Mouse (Mus musculus) CH12.LX (cell line): Measurements from ENCODE around the gene Terb1. TPM values are rescaled to one million over a fixed set of nuclear protein-coding genes. Genes with fewer than 3 reads are reported as not detected.

Source experiments
- DNase-seq: peaks from one replicate; pipeline ENCODE4 v3.0.0-alpha.2; 2013; ENCODE audit errors: extremely low read depth
- H3K27ac ChIP-seq: 2 replicates; pipeline ENCODE4 v1.5.1; 2012; ENCODE audit warnings: low read depth, mild to moderate bottlenecking, control low read depth, moderate library complexity; ENCODE audit not compliant: insufficient read depth
- H3K27me3 ChIP-seq: replicated peaks from 2 replicates; pipeline ENCODE3; 2012; ENCODE audit warnings: inconsistent platforms
- H3K36me3 ChIP-seq, 2 experiments: replicated peaks in 1 of 2; 2 replicates each; pipeline versions ENCODE3 to v1.6.1; 2012; ENCODE audit warnings: inconsistent platforms in 1 of 2, low read length in 1 of 2, mild to moderate bottlenecking in 1 of 2, mixed read lengths in 1 of 2, moderate library complexity in 1 of 2; ENCODE audit not compliant: control insufficient read depth in 1 of 2, insufficient read depth in 1 of 2
- H3K4me1 ChIP-seq, 2 experiments: 2 replicates each; pipeline ENCODE4 v1.6.1; 2012; ENCODE audit warnings: inconsistent platforms in 1 of 2, moderate library complexity in 1 of 2; ENCODE audit not compliant: insufficient read depth in 2 of 2, control insufficient read depth in 1 of 2
- H3K4me2 ChIP-seq: 2 replicates; pipeline ENCODE4 v1.6.1; 2012; ENCODE audit warnings: low read depth, mild to moderate bottlenecking, control low read depth; ENCODE audit not compliant: poor library complexity, insufficient read depth, severe bottlenecking
- H3K4me3 ChIP-seq, 3 experiments: fragments of 150-350 bp in 1 of 3; sonication (generic) in 1 of 3; replicated peaks in 1 of 3; 2 replicates each; pipeline versions ENCODE3 to v1.5.1; 2011 to 2012; ENCODE audit warnings: low read depth in 2 of 3, low read length in 2 of 3, mild to moderate bottlenecking in 2 of 3, moderate library complexity in 2 of 3, control low read depth in 1 of 3, improper control_type of control experiment in 1 of 3, inconsistent platforms in 1 of 3, mixed read lengths in 1 of 3; ENCODE audit not compliant: poor library complexity in 1 of 3
- H3K79me2 ChIP-seq: replicated peaks from 2 replicates; pipeline ENCODE4 v1.6.1; 2012; ENCODE audit warnings: mild to moderate bottlenecking, moderate library complexity; ENCODE audit not compliant: control insufficient read depth, poor library complexity, insufficient read depth, severe bottlenecking; ENCODE audit errors: extremely low read depth
- H3K9ac ChIP-seq: 2 replicates; pipeline ENCODE4 v1.6.1; 2012; ENCODE audit warnings: low read depth, mild to moderate bottlenecking, control low read depth, moderate library complexity; ENCODE audit not compliant: insufficient read depth
- H3K9me3 ChIP-seq: replicated peaks from 2 replicates; pipeline ENCODE3; 2012; ENCODE audit warnings: low read length, inconsistent platforms, mixed read lengths
- BHLHE40 ChIP-seq: IDR thresholded peaks from 2 replicates; pipeline ENCODE4 v1.6.1; 2011; ENCODE audit warnings: mild to moderate bottlenecking, low read depth, low read length, improper control_type of control experiment
- CHD1 ChIP-seq: IDR thresholded peaks from 2 replicates; pipeline ENCODE4 v1.6.1; 2012; ENCODE audit warnings: low read depth, low read length, improper control_type of control experiment, inconsistent platforms
- CHD2 ChIP-seq: IDR thresholded peaks from 2 replicates; pipeline ENCODE4 v1.6.1; 2011; ENCODE audit warnings: low read length, improper control_type of control experiment
- CTCF ChIP-seq, 2 experiments: IDR thresholded peaks in 1 of 2; conservative IDR thresholded peaks in 1 of 2; 2 replicates each; pipeline ENCODE4 v1.5.1; 2011 to 2012; ENCODE audit warnings: low read depth in 2 of 2, low read length in 2 of 2, improper control_type of control experiment in 1 of 2, inconsistent platforms in 1 of 2, mild to moderate bottlenecking in 1 of 2, moderate library complexity in 1 of 2
- ELF1 ChIP-seq: IDR thresholded peaks from 2 replicates; pipeline ENCODE4 v1.6.1; 2014; ENCODE audit warnings: low read depth, mild to moderate bottlenecking, inconsistent platforms, low read length, improper control_type of control experiment
- EP300 ChIP-seq: IDR thresholded peaks from 2 replicates; pipeline ENCODE4 v1.6.1; 2011; ENCODE audit warnings: low read length, improper control_type of control experiment
- ETS1 ChIP-seq: conservative IDR thresholded peaks from 2 replicates; pipeline ENCODE4 v1.6.1; 2012; ENCODE audit warnings: low read depth, mild to moderate bottlenecking, inconsistent platforms, low read length, improper control_type of control experiment, moderate library complexity
- IRF4 ChIP-seq: IDR thresholded peaks from 2 replicates; pipeline ENCODE4 v1.6.1; 2014; ENCODE audit warnings: low read depth, mild to moderate bottlenecking, inconsistent platforms, low read length, improper control_type of control experiment
- KAT2A ChIP-seq: IDR thresholded peaks from 2 replicates; pipeline ENCODE4 v1.6.1; 2012; ENCODE audit warnings: low read length, improper control_type of control experiment, inconsistent platforms; ENCODE audit not compliant: insufficient replicate concordance
- MAX ChIP-seq: IDR thresholded peaks from 2 replicates; pipeline ENCODE4 v1.6.1; 2011; ENCODE audit warnings: low read length, improper control_type of control experiment
- MEF2A ChIP-seq: IDR thresholded peaks from 2 replicates; pipeline ENCODE4 v1.6.1; 2014; ENCODE audit warnings: low read depth, mild to moderate bottlenecking, inconsistent platforms, low read length, improper control_type of control experiment, borderline replicate concordance
- MXI1 ChIP-seq: IDR thresholded peaks from 2 replicates; pipeline ENCODE4 v1.6.1; 2011; ENCODE audit warnings: mild to moderate bottlenecking, low read depth, low read length, improper control_type of control experiment
- POLR2A ChIP-seq: IDR thresholded peaks from 2 replicates; pipeline ENCODE4 v1.6.1; 2011; ENCODE audit warnings: low read depth, mild to moderate bottlenecking, improper control_type of control experiment, low read length
- RAD21 ChIP-seq: IDR thresholded peaks from 2 replicates; pipeline ENCODE4 v1.6.1; 2011; ENCODE audit warnings: low read depth, mild to moderate bottlenecking, low read length, improper control_type of control experiment, moderate library complexity
- SIN3A ChIP-seq: IDR thresholded peaks from 2 replicates; pipeline ENCODE4 v1.6.1; 2012; ENCODE audit warnings: low read length, improper control_type of control experiment, inconsistent platforms
- TCF12 ChIP-seq: IDR thresholded peaks from 2 replicates; pipeline ENCODE4 v1.6.1; 2014; ENCODE audit warnings: low read depth, mild to moderate bottlenecking, inconsistent platforms, low read length, improper control_type of control experiment
- UBTF ChIP-seq: IDR thresholded peaks from 2 replicates; pipeline ENCODE4 v1.6.1; 2012; ENCODE audit warnings: low read depth, mild to moderate bottlenecking, inconsistent platforms, low read length, improper control_type of control experiment, moderate library complexity
- USF2 ChIP-seq: conservative IDR thresholded peaks from 2 replicates; pipeline ENCODE4 v1.6.1; 2011; ENCODE audit warnings: low read depth, low read length, improper control_type of control experiment
- ZKSCAN1 ChIP-seq: IDR thresholded peaks from 2 replicates; pipeline ENCODE4 v1.6.1; 2012; ENCODE audit warnings: low read depth, inconsistent platforms, low read length, improper control_type of control experiment, borderline replicate concordance
- ZMIZ1 ChIP-seq: IDR thresholded peaks from 2 replicates; pipeline ENCODE4 v1.6.1; 2012; ENCODE audit warnings: low read depth, mild to moderate bottlenecking, inconsistent platforms, low read length, improper control_type of control experiment
- ZNF384 ChIP-seq: IDR thresholded peaks from 2 replicates; pipeline ENCODE4 v1.6.1; 2012; ENCODE audit warnings: low read depth, low read length, improper control_type of control experiment, inconsistent platforms
- dilution Hi-C: fragments of 300-500 bp; cut with MboI; formaldehyde crosslinking; loops from 2 replicates; pipeline ENCODE4 v1.14.3; 2020; ENCODE audit warnings: low sequenced_read_pairs; ENCODE audit not compliant: extremely low pct_unique_long_range_greater_than_20kb, extremely low pct_ligation_motif_present
- in situ Hi-C: fragments of 300-500 bp; cut with MboI; formaldehyde crosslinking; loops from 3 replicates; pipeline ENCODE4 v1.14.3; 2019; ENCODE audit warnings: low sequenced_read_pairs, low pct_ligation_motif_present, low pct_unique_long_range_greater_than_20kb, mixed read lengths
- polyA plus RNA-seq: library from polyadenylated mRNA; unstranded; fragments of >175 nt; gene quantifications from 2 replicates; pipeline ENCODE4 v1.2.1, GENCODE M21; 2012; ENCODE audit warnings: low read depth; ENCODE audit not compliant: insufficient read length
- total RNA-seq, 2 experiments: library from RNA; depleted of rRNA; stranded (reverse); fragments of 300-350 nt in 1 of 2; fragments of >200 nt in 1 of 2; gene quantifications; 2 replicates each; pipeline ENCODE4 v1.2.3; 2012 to 2014

Gene Terb1
- total and polyA plus RNA-seq, 3 experiments: not detected

DNA sequence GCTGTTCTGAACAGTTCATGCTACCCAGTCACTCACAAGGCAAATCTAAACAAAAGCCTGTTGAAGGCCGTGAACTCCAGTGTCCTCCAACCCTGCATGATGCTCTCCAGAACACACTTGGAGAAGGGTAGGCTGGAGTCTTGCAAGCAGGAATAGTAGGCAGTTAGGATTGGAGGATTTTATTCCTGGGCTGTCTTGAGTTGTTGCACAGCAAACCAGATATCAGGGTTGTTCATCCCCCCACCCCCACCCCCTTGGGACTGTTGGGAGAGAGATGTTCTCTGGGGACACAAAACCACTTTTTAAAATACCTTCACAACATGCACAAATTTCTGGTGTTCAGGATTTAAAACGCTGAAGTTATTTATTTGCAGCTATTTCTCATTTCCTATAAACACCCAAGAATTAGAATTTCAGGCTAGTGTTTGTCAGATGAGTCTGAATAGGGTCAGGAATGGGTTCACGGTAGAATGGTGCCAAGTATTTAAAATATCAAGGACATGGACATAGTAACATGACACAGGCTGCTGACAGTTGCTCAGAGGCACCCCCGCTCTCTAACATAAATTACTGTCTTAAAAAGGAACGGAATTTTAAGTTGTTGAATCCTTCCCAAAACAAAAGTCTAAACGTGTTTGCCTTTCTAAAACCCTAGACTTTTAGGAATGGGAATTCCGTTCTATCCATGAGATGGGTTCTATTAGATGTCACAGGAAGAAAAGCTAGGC is 96.7 kb downstream of the Terb1 start:
- Histone ChIP-seq H3K36me3 (peaks cover 3 to 12% of the 10 kb centered on the region in 2 experiments), H3K9me3 (peaks cover 4% of the 10 kb centered on the region), H3K4me3 (no peak overlapping the region), H3K79me2 (no peaks in the 10 kb centered on the region), H3K27ac (no peak overlapping the region), H3K4me2 (no peak overlapping the region; the same call in 1 of the 2 replicates), H3K27me3 (peaks cover 10% of the 10 kb centered on the region), H3K4me1 (peaks cover 18 to 43% of the 10 kb centered on the region in 2 experiments), H3K9ac (no peak overlapping the region)
- peak; percentile 24 for DNase-seq
- dilution Hi-C loops (no loop called here), in situ Hi-C loops (no loop called here)
- TF ChIP-seq POLR2A (no peak), KAT2A (0 out of 2 replicates have a peak, but pooled peaks have one; percentile 26), CHD2 (no peak), ZMIZ1 (no peak), TCF12 (0 out of 2 replicates have a peak, but pooled peaks have one; percentile 19), EP300 (peak; percentile 49; the same call in 1 of the 2 replicates), MXI1 (no peak)

GRCm38 (mm10) chr8:104411972-104412371 is 97.7 kb downstream of the Terb1 start:
- H3K4me2 ChIP-seq: peak overlapping the region; percentile 37; the same call in 1 of the 2 replicates
- no peak for TF ChIP-seq MAX
- 0 out of 2 replicates have a peak, but pooled peaks have one; percentile 17 for TF ChIP-seq ELF1
- no peak for TF ChIP-seq POLR2A
- no peak for TF ChIP-seq MEF2A
- TF ChIP-seq CHD2: no peak
- no peak for TF ChIP-seq USF2
- peak; percentile 80 for TF ChIP-seq EP300
- TF ChIP-seq CTCF (conservative IDR thresholded peaks at IDR 0.05 in 1 of 2, IDR thresholded peaks at IDR 0.05 in 1 of 2; ENCODE audit: low read depth in 2 of 2, low read length in 2 of 2): no peak
- TF ChIP-seq ZKSCAN1: no peak
- TF ChIP-seq ZNF384: no peak
- TF ChIP-seq ETS1: peak; percentile 71
- peak; percentile 99 for TF ChIP-seq TCF12
- no peak for TF ChIP-seq CHD1
- no peak for TF ChIP-seq UBTF
- no peak for TF ChIP-seq ZMIZ1
- TF ChIP-seq BHLHE40: peak; percentile 80
- no peak for TF ChIP-seq KAT2A
- TF ChIP-seq RAD21: no peak
- TF ChIP-seq SIN3A: no peak
- peak; percentile 71; the same call in 1 of the 2 replicates for TF ChIP-seq IRF4
- TF ChIP-seq, all 38 proteins: peak for 6
- dilution Hi-C loops (no loop called here), in situ Hi-C loops (no loop called here)
- Histone ChIP-seq H3K36me3 (peaks cover 0 to 3% of the 10 kb centered on the region in 2 experiments), H3K27me3 (peaks cover 10% of the 10 kb centered on the region), H3K79me2 (no peaks in the 10 kb centered on the region), H3K9me3 (peaks cover 4% of the 10 kb centered on the region), H3K27ac (no peak overlapping the region), H3K4me1 (peaks cover 18 to 39% of the 10 kb centered on the region in 2 experiments), H3K9ac (no peak overlapping the region), H3K4me3 (no peak overlapping the region)
- DNase-seq: peak; percentile 64
